Mouse (Mus musculus) liver, postnatal 0 days (tissue): ENCODE results near the gene AF366264. TPM values are rescaled to one million over a fixed set of nuclear protein-coding genes. Genes with fewer than 3 reads are reported as not detected.
A peak's percentile ranks its signal among the peaks of the same experiment; 100 is the strongest.

Source experiments
- ATAC-seq: fragments of 200-750 bp; cut with Nextera tagmentation; 2 replicates; pipeline ENCODE4 v1.8.0; 2017; ENCODE audit warnings: mild to moderate bottlenecking, moderate library complexity
- DNase-seq: peaks from one replicate; pipeline ENCODE4 v3.0.0-alpha.2; 2016
- H3K27ac ChIP-seq: fragments of 300-500 bp; sonication (generic); 2 replicates; pipeline ENCODE4 v1.5.1; 2014; ENCODE audit warnings: antibody characterized with exemption, moderate library complexity, mild to moderate bottlenecking, low read depth
- H3K27me3 ChIP-seq: fragments of 300-500 bp; sonication (generic); 2 replicates; pipeline ENCODE4 v1.6.1; 2014; ENCODE audit warnings: low read length, control low read depth, mixed read lengths; ENCODE audit not compliant: insufficient read depth
- H3K36me3 ChIP-seq: fragments of 300-500 bp; sonication (generic); replicated peaks from 2 replicates; pipeline ENCODE4 v1.6.1; 2014; ENCODE audit warnings: mild to moderate bottlenecking, control low read depth, low read length, moderate library complexity, mixed read lengths; ENCODE audit not compliant: insufficient read depth
- H3K4me1 ChIP-seq: fragments of 300-500 bp; sonication (generic); 2 replicates; pipeline ENCODE4 v1.6.1; 2014; ENCODE audit warnings: antibody characterized with exemption, mild to moderate bottlenecking, control low read depth; ENCODE audit not compliant: insufficient read depth
- H3K4me2 ChIP-seq: fragments of 300-500 bp; sonication (generic); 2 replicates; pipeline ENCODE4 v1.6.1; 2014; ENCODE audit warnings: low read depth, mild to moderate bottlenecking, low read length, moderate library complexity, mixed read lengths
- H3K4me3 ChIP-seq: fragments of 300-500 bp; sonication (generic); 2 replicates; pipeline ENCODE4 v1.5.1; 2014; ENCODE audit warnings: low read depth, low read length
- H3K9ac ChIP-seq: fragments of 300-500 bp; sonication (generic); replicated peaks from 2 replicates; pipeline ENCODE4 v1.6.1; 2014; ENCODE audit warnings: mild to moderate bottlenecking, moderate library complexity
- H3K9me3 ChIP-seq: fragments of 300-500 bp; sonication (generic); 2 replicates; pipeline ENCODE4 v1.6.1; 2016; ENCODE audit warnings: mild to moderate bottlenecking, control low read depth, low read length, mixed read lengths
- CTCF ChIP-seq: sonication (generic); IDR thresholded peaks from 2 replicates; pipeline ENCODE4 v1.5.1; 2016; ENCODE audit warnings: antibody characterized with exemption, low read depth
- EP300 ChIP-seq: IDR thresholded peaks from 2 replicates; pipeline ENCODE4 v1.6.1; 2016; ENCODE audit warnings: antibody characterized with exemption, low read depth, mild to moderate bottlenecking
- WGBS: fragments of 180-500 bp; shearing (Covaris S2); extraction: QIAGEN DNeasy Blood & Tissue Kit; methylation state at CpG from one replicate; pipeline ENCODE4 v1.1.7; 2014; ENCODE audit not compliant: insufficient replicate concordance; 5-methylcytosine and 5-hydroxymethylcytosine counted together
- polyA plus RNA-seq: library from polyadenylated mRNA; unstranded; fragments of >200 nt; fragmentation: Nextera tagmentation; extraction: Ambion mirVana; gene quantifications from 2 replicates; pipeline ENCODE4 v1.2.1, GENCODE M21; 2015

AF366264 gene
- polyA plus RNA-seq, 1 experiment from 2014 or later, result not detected

DNA sequence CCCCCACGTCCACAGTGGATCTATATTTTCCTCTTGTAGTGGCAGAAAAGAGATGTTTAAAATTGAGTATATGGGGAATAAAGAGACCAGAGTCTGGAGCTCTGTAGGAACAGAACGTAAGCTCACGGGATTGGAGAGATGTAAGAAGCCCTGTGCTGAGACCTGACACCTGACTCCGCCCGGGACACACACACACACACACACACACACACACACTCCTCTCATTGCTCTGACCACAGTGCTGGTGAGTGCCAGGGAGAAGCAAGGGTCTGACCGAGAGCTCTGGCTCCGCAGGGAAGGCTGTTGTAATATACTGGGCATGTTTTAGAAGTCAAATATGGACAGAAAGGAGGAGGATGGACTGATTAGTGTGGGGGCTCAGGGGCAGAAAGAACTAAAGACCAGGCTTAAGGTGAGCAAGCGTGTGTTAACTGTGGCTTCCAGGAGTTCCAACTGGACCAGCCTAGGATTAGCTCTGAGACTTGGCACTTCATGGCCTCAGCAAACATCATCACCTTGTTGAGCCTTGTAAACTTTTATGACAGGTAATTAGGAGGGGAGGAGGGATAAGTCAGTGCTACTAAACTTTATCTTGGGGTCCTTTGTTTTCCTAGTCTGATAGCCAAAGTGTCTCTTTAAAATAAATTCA lies 45.0 kb downstream of the AF366264 start:
- ATAC-seq (no peak), DNase-seq (no peak)
- Histone ChIP-seq H3K9me3 (no peaks in the 10 kb centered on the region), H3K9ac (no peak overlapping the region), H3K4me1 (no peaks in the 10 kb centered on the region), H3K4me2 (no peak overlapping the region), H3K36me3 (peaks cover 40% of the 10 kb centered on the region), H3K4me3 (no peak overlapping the region), H3K27ac (no peak overlapping the region), H3K27me3 (no peaks in the 10 kb centered on the region)
- 85% methylated on average over 8 of the region's 8 CpGs for WGBS
- TF ChIP-seq EP300 (no peak), CTCF (no peak)

DNA sequence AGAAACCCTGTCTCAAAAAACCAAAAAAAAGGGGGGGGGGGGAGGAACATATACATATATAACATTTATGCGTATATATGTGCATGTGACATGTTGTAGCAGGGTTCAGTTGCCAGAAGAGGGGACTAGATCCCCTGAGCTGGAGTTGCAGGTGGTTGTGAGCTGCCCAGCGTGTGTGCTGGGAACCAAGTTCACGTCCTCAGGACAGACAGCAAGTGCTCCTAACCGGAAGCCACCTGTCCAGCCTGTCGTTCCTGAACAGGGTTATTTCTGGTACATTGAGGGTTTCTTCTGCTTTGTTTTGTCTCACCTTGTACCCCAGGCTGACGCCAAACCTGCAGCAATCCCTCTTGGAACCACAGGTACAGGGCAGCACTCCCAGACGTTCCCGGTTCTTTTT lies 48.6 kb downstream of the AF366264 start:
- Histone ChIP-seq H3K9me3 (no peaks in the 10 kb centered on the region), H3K27ac (no peak overlapping the region), H3K4me2 (no peak overlapping the region), H3K36me3 (peaks cover 27% of the 10 kb centered on the region), H3K4me1 (peaks cover 8% of the 10 kb centered on the region), H3K9ac (no peak overlapping the region), H3K27me3 (no peaks in the 10 kb centered on the region), H3K4me3 (no peak overlapping the region)
- DNase-seq (no peak), ATAC-seq (no peak)
- TF ChIP-seq EP300 (no peak), CTCF (no peak)
- WGBS, result 89% methylated on average over 8 of the region's 8 CpGs

DNA sequence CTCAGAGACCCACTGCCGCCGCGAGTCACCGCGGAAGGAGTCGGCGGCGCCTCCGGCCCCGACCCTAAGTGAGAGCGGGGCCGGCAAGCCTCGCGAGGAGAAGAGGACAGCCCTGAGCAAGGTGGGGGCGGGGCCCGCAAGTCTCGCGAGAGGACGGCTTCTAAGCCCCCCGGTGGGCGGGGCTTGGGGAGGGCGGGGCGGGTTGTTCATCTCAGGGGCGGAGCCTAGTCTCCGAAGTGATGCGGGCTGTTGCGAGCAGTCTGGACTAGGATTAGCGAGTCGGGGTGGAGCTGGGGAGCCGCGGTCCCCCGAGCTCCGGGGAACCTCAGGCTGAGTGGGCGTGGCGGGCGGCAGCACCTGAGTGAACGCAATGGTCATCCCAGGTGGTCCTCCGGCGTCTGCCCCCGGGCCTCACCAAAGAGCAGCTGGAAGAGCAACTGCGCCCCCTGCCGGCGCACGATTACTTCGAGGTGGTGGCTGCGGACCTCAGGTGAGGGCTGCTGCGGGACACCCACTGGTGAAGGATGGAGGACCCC lies 52.4 kb downstream of the AF366264 start:
- no peaks in the 10 kb centered on the region for H3K27me3 ChIP-seq
- WGBS, result 1% methylated on average over 45 of the region's 47 CpGs
- peak; percentile 95 for ATAC-seq

DNA sequence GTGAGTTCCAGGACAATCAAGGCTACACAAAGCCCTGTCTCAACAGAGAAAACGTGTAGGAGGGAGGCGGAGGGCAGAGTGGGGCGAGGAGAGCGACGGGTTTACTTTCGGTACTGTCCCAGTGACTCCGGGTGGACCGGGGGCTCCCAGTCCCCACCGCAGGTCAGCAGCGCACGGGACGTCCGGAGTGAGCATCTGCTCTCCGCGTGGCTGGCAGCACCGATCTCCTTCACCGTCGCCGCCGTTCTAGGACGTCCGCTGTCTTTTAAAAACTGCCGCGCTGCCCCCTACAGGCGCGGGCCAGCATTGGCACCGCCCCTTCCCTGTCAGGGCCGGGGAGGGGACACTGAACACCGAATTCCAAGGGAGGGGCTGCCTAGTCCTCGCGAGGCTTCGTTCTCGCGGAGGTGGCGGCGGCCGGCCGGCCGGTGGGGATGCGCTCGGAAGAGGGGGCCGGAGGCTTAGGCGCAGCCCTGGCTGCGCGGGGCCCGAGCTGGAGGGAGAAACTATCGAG lies 52.9 kb downstream of the AF366264 start, which contains the start of gene Upf3a:
TSS of gene Upf3a (plus strand) at position 366 of the 514 bp plus-strand sequence.
- H3K9ac ChIP-seq, result peak within 1 kb of the TSS; percentile 85
- H3K36me3 ChIP-seq, result peaks cover 34% of the 10 kb centered on the region
- H3K4me1 ChIP-seq, result peaks cover 11% of the 10 kb centered on the region
- DNase-seq (peak; percentile 95), ATAC-seq (peak; percentile 95)
- no peaks in the 10 kb centered on the region for H3K9me3 ChIP-seq
- under 1% methylated on average over 47 of the region's 47 CpGs for WGBS
- H3K4me2 ChIP-seq, result peak within 1 kb of the TSS; percentile 79
- H3K27me3 ChIP-seq, result no peaks in the 10 kb centered on the region
- peak within 1 kb of the TSS; percentile 97 for H3K27ac ChIP-seq
- H3K4me3 ChIP-seq, result peak within 1 kb of the TSS; percentile 73
- TF ChIP-seq EP300, result no peak
- peak; percentile 93 for TF ChIP-seq CTCF

More for the DNA sequence above, 52.4 kb downstream of the AF366264 start:
- Histone ChIP-seq H3K27ac (peak overlapping the region; percentile 97), H3K4me2 (peak overlapping the region; percentile 79), H3K36me3 (peaks cover 30% of the 10 kb centered on the region), H3K9me3 (no peaks in the 10 kb centered on the region), H3K9ac (peak overlapping the region; percentile 85), H3K4me1 (peaks cover 11% of the 10 kb centered on the region), H3K4me3 (peak overlapping the region; percentile 73)
- DNase-seq, result peak; percentile 99
- TF ChIP-seq CTCF (peak; percentile 95), EP300 (peak; percentile 71; the same call in 1 of the 2 replicates)

Other genes with a start within 250 kb of the AF366264 start
- gene Rasa3, start 160.8 kb downstream of the AF366264 start, polyA plus RNA-seq, result 9.9 and 11.4 TPM in 2 replicates
- not detected in 2 replicates for gene Cfap97d2, start 132.5 kb downstream of the AF366264 start, polyA plus RNA-seq
- 24.6 and 27.3 TPM in 2 replicates for gene Cdc16, start 80.7 kb downstream of the AF366264 start, polyA plus RNA-seq
- gene Upf3a, start 52.8 kb downstream of the AF366264 start, polyA plus RNA-seq, result 15.1 and 16.8 TPM in 2 replicates
- 4.3 and 5.0 TPM in 2 replicates for gene Champ1, start 31.3 kb upstream of the AF366264 start, polyA plus RNA-seq
- gene Coprs, start 51.9 kb upstream of the AF366264 start, polyA plus RNA-seq, result 6.2 and 6.5 TPM in 2 replicates